Mouse (Mus musculus) thymus, postnatal 4 days (tissue): ENCODE results near the gene Nifk.
A peak's percentile ranks its signal among the peaks of the same experiment; 100 is the strongest.

Experiments used
- DNase-seq: peaks from one replicate; pipeline ENCODE4 v3.0.0; 2021

Gene Nifk

DNA sequence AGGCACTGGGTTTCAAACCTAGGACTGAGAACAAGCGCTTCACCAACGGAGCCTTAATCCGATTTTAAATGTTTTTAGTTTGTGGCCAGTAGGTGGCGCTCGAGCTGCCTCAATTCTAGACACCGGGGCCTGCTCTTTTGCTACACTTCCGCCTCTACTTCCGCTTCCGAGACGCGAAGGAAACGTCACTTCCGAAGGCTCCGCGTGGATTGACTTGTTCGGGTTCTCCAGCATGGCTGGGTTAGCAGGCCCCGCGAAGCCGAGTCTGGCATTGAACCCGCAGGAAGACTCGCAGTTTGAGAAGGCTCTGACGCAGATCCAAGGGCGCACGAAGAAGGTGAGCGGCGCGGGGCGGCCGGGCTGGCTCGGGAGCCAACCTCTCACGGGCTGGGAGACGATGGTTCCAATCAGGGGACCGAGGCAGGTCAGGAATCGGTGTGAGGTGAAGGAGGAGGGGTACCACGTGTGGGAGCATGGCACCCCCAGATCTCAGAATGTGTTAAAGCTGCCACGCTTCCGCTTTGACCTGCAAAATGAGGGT lies at the start of gene Nifk:
Gene Nifk (plus strand): TSS at position 179 of the 541 bp plus-strand sequence.
- peak; percentile 92 for DNase-seq

DNA sequence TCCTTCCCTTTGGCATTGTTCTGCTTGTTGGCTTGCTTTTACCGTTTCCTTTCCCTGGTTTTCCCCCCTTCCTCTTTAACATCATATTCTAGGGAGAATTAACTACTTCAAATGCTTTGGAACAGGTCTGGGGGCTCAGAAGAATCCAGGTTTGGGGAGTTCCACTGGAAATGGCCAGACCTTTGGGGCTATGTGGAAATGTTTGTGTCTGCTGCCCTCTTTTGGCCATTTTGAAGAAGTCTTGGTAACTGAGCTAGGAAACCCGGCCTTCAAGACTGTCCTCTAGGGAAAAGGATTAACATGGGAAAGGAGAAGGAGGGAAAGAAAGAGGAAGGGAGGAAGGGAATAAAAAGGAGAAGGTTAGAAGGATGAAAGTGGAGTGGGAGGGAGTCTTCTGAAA lies 46.5 kb upstream of the Nifk start:
- DNase-seq, result no peak

DNA sequence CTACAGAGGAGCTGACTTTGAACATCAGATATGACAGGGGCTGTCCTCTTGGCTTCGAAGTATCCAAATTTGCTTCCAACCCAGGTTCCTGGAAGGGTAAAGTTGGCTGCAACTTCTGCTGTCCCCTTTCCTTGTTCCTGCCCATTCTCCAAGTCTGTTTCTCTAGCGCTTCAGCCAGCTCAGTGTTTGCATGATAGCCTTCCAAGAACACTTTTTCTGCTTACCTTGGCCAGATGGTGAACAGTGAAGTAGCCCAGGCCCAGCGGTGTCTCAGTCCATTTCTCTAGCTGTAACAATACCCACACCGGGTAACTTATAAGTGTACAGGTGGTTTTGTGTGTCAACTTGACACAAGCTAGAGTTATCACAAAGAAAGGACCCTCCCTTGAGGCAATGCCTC lies 29.3 kb upstream of the Nifk start:
- no peak for DNase-seq

DNA sequence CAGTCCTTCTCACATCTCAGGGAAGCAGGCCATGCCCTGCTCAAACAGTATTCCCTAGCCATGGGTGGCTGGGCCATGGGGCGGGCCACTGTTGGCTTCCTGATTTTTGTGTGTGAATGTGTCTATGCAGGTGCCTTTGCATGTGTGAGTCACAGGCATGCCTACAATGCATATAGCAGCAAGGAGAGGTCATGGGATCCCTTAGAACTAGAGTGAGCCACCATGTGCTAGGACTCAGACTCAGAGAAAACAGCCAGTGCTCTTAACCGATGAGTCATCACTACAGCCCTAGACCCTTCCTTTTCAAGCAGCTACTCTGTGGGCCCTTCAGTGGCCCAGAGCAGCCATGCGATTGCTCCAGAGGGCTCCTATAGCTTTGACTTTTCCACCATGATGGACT lies 27.4 kb upstream of the Nifk start:
- no peak for DNase-seq

DNA sequence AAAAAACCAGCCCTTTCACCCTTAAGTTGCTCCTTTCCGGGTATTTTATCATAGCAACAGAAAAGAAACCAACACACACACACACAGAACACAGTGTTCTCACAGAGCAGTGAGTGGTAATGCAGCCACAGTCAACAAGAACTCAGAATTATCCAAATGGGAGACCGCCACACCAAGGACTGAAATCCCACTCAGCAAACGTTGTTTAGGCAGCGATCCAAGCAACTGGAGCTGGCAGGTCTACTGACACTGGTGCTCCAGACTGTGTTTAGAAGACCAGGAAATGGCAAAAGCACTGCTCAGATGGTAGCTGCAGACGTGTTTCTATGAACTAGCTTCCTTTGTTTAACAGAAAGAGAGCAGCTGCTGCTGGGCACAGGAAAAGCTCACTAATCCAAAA lies 26.8 kb upstream of the Nifk start:
- DNase-seq, result no peak

DNA sequence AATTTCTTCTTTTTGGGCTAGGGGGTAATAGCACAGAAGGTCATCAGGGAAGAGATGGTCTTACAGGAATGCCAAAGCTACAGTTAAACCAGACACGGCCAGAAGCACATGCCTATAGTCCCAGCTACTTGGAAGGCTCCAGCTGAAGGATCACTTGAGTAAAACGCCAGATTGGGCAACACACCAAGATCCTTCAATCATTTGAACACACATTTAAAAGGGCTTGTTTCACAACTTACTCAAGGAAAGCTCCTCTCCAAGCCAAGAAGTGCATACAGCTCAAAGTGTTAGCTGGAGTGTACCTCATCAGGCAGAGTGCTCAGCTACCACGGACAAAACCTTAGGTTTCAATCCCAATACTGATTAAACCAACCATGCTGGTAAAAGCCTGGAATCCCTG lies 25.0 kb upstream of the Nifk start:
- no peak for DNase-seq

DNA sequence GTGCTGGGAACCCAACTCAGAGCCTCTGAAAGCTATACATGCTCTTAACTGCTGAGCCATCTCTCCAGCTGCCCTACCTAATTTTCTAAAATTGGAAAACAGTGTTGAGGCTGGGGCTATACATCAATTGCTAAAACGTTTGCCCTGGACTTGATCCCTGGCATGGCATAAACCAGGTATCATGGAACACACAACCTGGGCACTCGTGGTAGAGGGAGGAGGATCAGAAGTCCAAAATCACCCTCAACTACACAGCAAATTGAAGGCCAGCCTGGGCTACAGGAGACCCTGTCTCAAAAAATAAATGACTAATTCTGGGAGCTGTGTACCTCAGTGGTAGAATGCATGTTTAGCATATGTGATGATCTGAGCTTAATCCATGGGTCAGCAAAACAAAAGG lies 23.9 kb upstream of the Nifk start:
- DNase-seq, result no peak

DNA sequence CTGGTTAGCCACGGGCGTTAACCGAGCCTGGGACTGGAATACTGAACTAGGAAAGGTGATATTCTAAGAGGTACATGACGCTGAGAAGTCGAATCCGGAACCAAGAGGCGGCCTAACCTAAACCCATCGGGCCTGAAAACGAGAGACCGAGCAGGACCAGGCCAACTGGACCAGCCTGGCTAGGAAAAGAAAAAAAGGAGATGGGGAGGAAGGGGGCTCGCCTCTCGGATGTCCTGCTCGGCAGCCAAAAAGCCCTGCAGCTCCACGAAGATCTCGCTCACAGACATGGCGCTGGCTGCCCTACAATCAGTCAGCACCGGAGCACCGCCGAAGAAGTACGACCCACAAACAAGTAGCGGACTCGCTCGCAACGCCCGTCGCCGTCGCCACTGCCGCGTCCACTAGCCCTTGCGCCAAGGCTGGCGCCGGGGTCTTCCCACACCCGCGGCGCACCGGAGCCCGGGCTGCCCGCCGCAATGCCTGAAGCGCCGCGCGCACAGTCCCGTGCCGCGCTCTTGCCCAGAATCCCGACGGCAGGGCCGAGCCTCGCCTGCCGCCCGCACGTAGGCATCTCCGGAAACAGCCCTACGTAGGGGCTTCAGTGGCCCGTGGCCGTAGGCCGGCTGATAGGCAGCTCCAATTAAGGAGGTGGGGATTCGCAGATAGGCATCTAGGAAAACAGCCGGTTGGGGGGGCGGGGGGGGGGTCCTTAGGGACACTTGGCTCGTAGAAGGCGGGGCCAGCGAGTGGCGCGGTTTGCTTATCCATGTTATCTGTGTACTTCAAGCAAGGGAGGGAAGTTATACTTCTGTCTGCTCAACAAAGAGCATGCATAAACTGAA lies 10.6 kb upstream of the Nifk start:
- DNase-seq, result peak; percentile 89

DNA sequence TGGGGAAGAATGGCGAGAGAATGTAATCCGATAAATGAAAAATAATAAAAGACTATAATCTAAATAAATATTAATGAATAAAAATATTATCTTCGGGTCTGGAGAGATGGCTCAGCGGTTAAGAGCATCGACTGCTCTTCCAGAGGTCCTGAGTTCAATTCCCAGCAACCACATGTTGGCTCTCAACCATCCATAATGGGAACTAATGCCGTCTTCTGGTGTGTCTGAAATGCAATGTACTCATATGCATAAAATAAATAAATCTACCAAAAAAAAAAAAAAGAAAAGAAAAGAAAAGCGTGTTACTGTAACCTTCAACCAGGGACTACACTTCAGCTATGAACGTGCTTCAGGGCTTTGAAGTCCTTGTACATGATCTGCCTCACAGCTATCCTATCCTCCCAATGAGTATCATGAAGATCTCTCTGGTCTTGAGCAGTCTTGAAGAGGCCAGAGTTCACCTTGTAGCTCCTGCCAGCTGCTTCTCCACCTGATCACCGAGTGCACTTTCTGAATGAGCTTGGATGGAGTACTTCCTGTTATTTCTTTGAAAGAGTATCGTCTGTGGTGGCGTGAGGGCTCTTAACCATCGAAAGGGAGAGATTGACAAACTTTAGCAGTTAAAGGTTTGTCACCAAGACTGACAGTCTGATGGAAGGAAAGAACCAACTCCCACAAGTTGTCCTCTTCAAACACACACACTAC lies 9.9 kb upstream of the Nifk start, which contains the start of gene Tsn:
Gene Tsn (minus strand): TSS at position 118 of the 705 bp plus-strand sequence.
- no peak for DNase-seq

DNA sequence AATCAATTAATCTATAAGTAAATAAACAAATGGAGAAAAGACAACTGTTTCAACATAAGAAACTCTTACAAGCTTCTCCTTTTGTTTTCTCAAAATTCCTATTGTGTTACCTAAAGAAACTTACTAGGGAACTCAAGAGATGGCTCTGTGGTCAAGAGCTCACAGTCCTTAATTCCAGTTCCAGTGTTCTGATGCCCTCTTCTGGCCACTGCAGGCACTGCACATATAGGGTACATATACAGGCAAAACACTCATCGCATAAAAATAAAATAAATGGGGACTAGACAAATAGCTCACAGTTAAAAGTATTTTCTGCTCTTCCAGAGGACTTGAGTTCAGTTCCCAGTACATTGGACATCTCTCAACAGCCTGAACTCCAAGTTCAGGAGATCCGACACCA lies 943 bp upstream of the Nifk start:
- DNase-seq, result peak; percentile 66

DNA sequence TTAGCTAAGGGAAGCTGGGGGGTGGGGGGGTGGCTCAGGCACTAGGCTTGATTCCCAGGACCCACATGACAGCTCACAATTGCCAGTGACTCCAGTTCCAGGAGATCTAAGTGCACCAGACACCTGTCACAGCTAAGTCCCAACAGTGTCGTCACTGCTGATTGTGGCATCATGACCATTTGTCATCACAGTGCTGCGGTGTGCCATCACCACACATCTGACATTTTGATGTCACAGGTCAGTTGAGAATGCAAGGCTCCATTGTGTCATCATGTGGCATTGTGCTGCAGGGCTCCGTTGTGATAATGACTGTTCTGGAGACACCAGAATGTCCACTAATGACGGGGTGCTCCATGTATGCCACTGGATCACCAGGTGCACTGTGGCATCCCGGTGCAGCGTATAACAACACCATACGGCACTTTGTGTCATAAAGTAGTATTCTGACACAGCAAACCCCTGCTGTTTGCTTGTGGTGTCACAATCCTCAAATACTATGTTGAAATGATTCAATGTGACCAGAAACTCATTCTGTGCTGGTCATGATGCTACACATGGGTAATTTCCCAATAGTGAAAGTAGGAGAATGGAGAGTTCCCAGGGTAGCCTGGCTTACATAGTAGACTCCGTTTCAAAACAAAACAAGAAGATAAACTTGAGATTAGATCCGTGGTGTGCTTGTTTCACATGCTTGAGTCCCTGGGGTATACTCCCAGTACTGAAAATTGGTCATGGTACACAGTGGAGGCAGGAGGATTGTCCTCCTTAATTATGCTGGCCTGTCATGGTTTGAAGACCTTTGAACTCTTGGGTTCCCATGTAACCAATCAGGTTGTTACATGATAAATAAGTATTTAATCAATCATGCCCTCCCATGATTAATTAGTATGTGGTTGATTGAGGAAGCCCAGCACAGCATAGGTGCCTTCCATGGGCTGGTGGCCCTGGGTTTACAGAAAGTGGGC lies 13.4 kb downstream of the Nifk start:
- no peak for DNase-seq

DNA sequence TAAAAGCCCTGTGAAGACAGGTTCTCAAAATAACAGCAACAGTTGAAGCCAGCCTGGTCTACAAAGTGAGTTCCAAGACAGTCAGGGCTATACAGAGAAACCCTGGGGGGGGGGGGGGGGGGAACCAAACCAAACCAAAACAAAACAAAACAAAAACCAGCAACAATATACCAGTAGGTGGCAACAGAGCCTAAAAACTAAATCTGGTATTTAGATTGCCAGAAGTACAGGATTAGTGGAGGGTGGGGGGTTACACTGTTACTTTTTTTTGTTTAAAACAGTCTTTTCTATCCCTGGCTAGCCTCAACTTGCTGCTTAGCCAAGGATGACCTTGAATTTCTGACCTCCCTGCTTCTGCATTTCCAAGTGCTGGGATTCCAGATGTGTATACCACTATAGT lies 14.2 kb downstream of the Nifk start:
- DNase-seq, result no peak

DNA sequence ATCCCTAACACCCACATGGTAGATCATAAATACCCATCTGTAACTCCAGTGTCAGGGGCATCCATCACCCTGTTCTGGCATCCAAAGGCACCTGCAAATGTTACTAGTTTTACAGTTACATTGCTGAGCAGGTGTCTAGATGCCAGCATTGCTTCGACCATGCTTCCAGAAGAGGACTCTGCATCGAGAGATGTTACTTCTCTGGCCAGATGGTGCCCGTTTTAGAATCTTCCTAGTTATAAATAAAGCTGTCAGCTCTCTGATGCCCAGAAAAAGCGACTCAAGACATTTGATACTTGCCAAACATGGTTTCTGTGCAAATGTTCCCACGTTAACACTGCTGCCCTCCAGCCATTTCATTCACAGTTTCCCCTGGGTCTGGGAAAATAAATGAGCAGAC lies 16.3 kb downstream of the Nifk start:
- DNase-seq, result no peak

DNA sequence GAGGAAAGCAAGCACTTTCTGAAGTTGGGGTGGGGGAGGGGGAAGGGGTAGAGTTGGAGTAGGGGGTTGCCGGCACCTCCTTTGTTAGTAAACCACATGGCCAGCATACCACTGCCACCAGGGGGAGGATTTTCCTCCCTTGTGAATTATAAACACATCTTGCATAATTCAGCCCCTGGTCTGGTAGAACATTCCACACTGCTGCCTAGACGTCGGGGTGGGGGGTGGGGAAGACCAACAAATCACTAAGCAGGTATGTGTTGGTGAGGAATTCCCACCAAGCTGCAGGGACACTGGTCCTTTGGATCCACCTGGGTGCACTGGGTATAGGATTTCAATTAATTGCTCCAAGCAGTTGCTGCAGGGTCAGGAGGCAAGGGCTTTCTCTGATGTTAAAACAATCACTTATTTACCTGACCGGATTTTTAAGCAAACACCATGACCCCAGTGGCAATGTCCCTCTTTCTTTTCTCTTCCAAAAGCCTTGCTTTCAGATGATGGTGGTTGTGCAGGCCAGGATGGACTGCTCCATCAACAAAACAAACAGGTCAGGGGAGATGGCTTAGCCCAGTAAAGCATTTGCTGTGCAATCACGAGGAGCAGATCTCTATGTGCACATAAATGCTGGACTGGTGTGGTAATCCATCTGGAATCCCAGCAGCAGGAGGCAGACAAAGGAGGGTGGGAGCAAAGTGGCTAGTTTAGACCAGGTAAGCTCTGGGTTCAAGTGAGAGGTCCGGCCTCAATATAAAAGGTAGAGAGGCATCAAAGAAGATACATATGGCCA lies 22.2 kb downstream of the Nifk start:
- DNase-seq, result peak; percentile 16

DNA sequence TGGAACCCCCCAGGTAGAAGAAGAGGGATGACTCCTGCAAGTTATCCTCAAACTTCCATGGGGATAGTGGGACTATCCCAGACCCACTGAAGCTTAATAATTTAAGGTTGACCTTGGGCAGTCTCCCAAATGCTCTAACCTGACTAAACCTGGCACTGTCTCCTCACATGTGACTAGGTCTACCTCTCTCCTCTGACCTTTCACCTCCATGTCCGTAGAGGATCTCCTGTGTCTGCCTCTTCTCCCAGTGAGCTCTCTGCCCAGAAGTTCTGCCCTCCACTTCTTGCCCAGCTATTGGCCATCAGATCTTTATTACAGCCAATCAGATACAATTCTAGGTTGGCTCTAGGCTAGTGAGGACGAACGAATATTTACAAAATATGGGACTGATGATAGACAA lies 28.3 kb downstream of the Nifk start:
- no peak for DNase-seq

DNA sequence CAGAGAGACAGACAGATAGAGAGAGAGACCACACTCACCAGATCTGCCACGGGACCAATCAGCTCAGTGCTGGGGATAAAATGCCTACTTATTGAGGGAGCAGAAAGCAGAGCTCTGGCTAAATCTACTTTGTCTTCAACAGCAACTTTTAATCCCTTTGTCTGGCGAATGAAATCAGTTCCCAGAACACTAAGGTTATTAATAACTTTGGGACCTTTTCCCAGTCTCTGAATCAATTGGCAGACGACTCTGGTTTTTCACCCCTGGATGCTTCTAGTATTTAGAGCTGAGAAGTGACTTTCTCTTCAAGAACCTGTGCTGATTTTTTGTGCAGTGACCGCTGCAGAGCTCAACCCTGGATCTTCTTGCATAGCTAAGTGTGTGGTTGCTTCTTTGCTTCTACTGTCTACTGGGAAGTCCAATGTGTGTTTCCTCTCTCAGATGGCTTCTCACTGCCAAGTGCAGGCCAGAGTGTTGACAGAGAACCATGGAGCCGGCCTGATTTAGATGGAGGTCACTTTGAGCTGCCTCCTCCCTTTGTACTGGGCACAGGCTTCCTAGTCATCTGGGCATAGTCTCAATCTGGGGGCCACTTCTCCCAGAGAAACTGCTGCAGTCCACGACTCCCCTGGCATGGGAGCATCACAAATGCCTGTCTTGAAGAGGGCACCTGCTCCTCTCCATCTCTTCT lies 37.6 kb downstream of the Nifk start:
- DNase-seq, result no peak

DNA sequence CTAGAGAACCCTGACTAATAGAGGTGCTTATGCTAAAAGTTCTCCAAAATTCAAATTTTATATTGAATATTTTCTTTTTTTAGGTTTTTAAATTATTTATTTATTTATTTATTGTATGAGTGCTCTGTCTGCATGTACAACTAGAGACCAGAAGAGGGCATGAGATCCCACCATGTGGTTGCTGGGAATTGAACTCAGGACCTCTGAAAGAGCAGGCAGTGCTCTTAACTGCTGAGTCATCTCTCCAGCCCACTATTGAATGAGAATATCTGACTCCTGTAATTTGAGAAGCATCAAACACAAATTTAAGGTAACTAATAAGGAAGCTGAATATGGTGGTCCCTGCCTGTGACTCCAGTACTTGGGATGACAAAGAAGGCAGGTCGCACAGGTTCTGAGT lies 46.3 kb downstream of the Nifk start:
- peak; percentile 20 for DNase-seq

DNA sequence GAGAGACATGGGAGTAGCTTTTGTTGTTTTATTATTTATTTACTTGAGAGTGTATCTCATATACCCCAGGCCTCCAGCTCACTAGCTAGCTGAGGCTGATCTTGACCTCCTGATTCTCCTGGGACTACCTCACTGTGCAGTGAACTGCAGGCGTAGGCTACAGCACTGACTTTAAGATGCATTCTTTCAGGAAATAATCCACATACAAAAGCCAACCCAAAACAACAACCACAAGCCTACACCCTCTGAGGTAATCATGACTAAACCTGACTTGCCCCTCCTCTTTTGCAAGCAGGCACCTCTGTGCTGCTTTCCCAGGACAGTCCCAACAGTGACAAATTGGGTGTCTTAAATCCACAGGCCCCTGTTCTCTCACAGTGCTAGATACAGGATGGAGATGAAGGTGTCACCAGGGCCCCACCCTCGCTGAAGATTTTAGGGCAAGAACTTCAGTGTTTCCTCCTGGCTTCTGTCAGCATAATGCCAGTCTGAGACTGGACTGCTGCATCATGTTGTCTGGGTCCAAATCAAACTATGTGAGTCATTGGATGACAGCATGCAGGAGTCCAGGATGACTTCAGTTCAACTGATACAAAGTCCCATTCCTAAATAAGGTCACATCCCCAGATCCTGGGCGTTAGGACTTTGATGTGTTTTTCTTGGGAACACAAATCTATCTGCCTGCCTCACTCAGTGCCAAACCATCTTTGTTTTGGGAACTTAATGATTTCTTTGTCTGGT lies 47.3 kb downstream of the Nifk start:
- DNase-seq, result no peak

DNA sequence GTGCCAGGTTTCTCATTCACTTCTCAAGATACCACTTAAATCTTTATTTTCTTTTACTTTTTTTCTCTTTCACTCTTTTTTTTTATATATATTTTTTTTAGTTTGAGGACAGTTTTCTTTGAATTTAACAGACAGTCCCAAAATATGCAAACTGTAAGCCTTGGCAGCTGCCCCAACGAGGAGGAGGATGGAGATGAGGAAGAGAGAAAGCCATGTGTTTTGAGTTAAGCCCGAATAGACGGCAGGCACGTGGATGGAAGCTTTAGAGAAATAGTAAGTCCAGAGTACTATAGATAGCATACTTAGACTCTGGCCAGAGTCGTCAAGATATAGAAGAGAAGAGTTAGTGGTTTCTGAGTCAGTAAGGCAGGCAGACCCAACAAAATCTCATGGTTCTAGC lies 56.1 kb downstream of the Nifk start:
- no peak for DNase-seq

DNA sequence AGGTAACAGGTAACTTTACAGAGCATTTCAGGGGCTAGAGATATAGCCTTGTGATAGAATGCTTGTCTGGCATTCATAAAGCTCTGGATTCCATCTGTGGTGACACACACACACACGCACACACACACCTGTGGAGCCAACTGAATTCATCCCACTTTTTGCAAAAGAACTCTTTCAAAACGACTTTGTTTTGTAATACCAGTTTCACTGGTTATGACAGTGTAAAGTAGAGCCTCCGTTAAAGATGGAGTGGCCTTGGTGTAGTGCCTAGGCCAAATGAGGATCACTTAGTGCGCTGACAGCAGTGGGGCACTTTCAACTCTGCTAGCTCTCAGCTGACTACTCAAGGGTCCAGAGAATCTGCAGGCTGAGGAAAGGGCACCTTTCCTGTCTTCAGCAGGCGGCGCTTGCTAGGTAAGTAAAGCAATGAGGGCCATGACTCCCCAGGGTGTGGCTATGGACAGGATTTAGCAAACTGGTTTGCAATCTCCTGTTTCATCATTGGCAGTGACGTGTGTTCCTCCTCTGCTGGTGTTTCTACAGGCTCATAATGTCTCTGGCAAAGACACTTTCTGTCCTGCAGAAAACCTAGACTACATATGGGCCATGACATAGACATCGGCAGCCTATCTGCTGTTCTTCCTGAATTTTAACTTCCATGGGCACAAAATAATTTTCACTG lies 58.6 kb downstream of the Nifk start:
- DNase-seq, result no peak
